Mouse (Mus musculus) ES-E14 (cell line): ENCODE measurements around the gene Zfp758.

Source experiments
- CHD2 ChIP-seq: IDR thresholded peaks from 2 replicates; pipeline ENCODE4 v1.6.1; 2014; ENCODE audit warnings: mild to moderate bottlenecking, low read depth, low read length, inconsistent platforms
- HCFC1 ChIP-seq: IDR thresholded peaks from 2 replicates; pipeline ENCODE4 v1.6.1; 2012; ENCODE audit warnings: low read length, inconsistent platforms, borderline replicate concordance; ENCODE audit not compliant: insufficient read depth
- MAFK ChIP-seq: IDR thresholded peaks from 2 replicates; pipeline ENCODE4 v1.6.1; 2014; ENCODE audit warnings: mild to moderate bottlenecking, low read depth, low read length, inconsistent platforms; ENCODE audit not compliant: insufficient read depth
- ZC3H11A ChIP-seq: IDR thresholded peaks from 2 replicates; pipeline ENCODE4 v1.6.1; 2012; ENCODE audit warnings: low read depth, mild to moderate bottlenecking, inconsistent platforms, low read length, borderline replicate concordance
- ZNF384 ChIP-seq: IDR thresholded peaks from 2 replicates; pipeline ENCODE4 v1.6.1; 2012; ENCODE audit warnings: low read depth, low read length, inconsistent platforms

DNA sequence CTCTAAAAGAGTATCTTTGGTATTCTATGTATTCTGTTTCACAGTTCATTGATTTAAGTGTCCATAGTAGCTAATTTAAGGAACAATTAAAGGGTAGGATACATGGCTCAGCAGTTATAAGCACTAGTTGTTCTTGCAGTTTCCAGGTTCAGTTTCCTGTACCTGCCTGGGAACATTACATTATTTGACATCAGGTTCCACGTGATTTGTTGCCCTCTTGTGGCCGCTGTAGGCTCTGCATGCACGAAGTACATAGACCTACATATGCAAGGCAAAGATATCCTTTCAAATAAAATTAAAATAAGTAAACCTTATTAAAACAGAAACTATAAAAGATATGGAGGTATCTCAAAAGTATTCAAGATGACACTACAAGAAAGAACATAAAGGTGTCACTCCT lies 56.3 kb downstream of the Zfp758 start:
- TF ChIP-seq CHD2 (no peak), ZNF384 (no peak), ZC3H11A (peak; percentile 70; the same call in 1 of the 2 replicates), HCFC1 (no peak), MAFK (no peak)
